Mouse (Mus musculus): ENCODE data around the gene Sdk1. TPM values are rescaled to one million over a fixed set of nuclear protein-coding genes. Genes with fewer than 3 reads are reported as not detected.

Sdk1 gene
- total and polyA plus RNA-seq, 3 experiments = 0.04 to 0.87 TPM; not detected in 1

- TF ChIP-seq E2F4 (IDR thresholded peaks at IDR 0.05; ENCODE audit: insufficient replicate concordance, low read depth, low read length) = no peak
- no peak for TF ChIP-seq CTCF (conservative IDR thresholded peaks at IDR 0.05 in 1 of 2, IDR thresholded peaks at IDR 0.05 in 1 of 2; ENCODE audit: low read depth in 2 of 2, low read length in 2 of 2)
- 0 out of 2 replicates have a peak, but pooled peaks have one; percentile 32 for TF ChIP-seq ETS1 (conservative IDR thresholded peaks at IDR 0.05; ENCODE audit: low read depth, low read length)
- peak; percentile 69 for TF ChIP-seq JUND (conservative IDR thresholded peaks at IDR 0.05; ENCODE audit: low read depth, low read length)
- no peak for TF ChIP-seq BHLHE40 (IDR thresholded peaks at IDR 0.05; ENCODE audit: low read depth, low read length)
- no peak for TF ChIP-seq USF1 (IDR thresholded peaks at IDR 0.05; ENCODE audit: low read depth, low read length)
- no peak for TF ChIP-seq ZKSCAN1 (IDR thresholded peaks at IDR 0.05; ENCODE audit: borderline replicate concordance, low read depth, low read length)
- no peak for TF ChIP-seq TCF12 (IDR thresholded peaks at IDR 0.05; ENCODE audit: low read depth, low read length)
These were observed 35.8 kb downstream of the Sdk1 start (continued) for GRCm38 (mm10) chr5:141277112-141277511.

GRCm38 (mm10) chr5:141281751-141282150 is 40.5 kb downstream of the Sdk1 start:
- Histone ChIP-seq H3K79me2 (replicated peaks; ENCODE audit: control insufficient read depth, extremely low read depth, insufficient read depth, poor library complexity, severe bottlenecking) (no peaks in the 10 kb centered on the region), H3K4me2 (ENCODE audit: insufficient read depth, low read depth, poor library complexity, severe bottlenecking) (no peak overlapping the region), H3K9ac (ENCODE audit: insufficient read depth, low read depth) (no peak overlapping the region), H3K9me3 (replicated peaks; ENCODE audit: low read length) (no peaks in the 10 kb centered on the region), H3K36me3 (replicated peaks in 1 of 2; ENCODE audit: control insufficient read depth in 1 of 2, insufficient read depth in 1 of 2, low read length in 1 of 2) (no peaks in the 10 kb centered on the region), H3K27me3 (replicated peaks) (no peaks in the 10 kb centered on the region), H3K27ac (ENCODE audit: insufficient read depth, low read depth) (no peak overlapping the region), H3K4me3 (replicated peaks in 1 of 3; ENCODE audit: low read depth in 2 of 3, low read length in 2 of 3, poor library complexity in 1 of 3) (no peak overlapping the region), H3K4me1 (ENCODE audit: control insufficient read depth in 1 of 2, insufficient read depth in 2 of 2) (peaks cover 0 to 7% of the 10 kb centered on the region in 2 experiments; a peak in 1 of 4 replicates)
- no peak for DNase-seq (ENCODE audit: extremely low read depth)
- TF ChIP-seq ZMIZ1 (IDR thresholded peaks at IDR 0.05; ENCODE audit: low read depth, low read length) (no peak), RAD21 (IDR thresholded peaks at IDR 0.05; ENCODE audit: low read depth, low read length) (no peak), JUN (IDR thresholded peaks at IDR 0.05; ENCODE audit: insufficient read depth, low read depth, low read length) (no peak), KAT2A (IDR thresholded peaks at IDR 0.05; ENCODE audit: insufficient replicate concordance, low read length) (no peak), MEF2A (IDR thresholded peaks at IDR 0.05; ENCODE audit: borderline replicate concordance, low read depth, low read length) (no peak), UBTF (IDR thresholded peaks at IDR 0.05; ENCODE audit: low read depth, low read length) (no peak), NELFE (IDR thresholded peaks at IDR 0.05; ENCODE audit: low read depth, low read length) (no peak), GABPA (IDR thresholded peaks at IDR 0.05; ENCODE audit: insufficient replicate concordance, low read depth, low read length) (no peak), PAX5 (IDR thresholded peaks at IDR 0.05; ENCODE audit: low read length) (no peak), USF2 (conservative IDR thresholded peaks at IDR 0.05; ENCODE audit: low read depth, low read length) (no peak), SMC3 (IDR thresholded peaks at IDR 0.05; ENCODE audit: low read depth, low read length) (no peak), RCOR1 (conservative IDR thresholded peaks at IDR 0.05; ENCODE audit: low read depth, low read length) (no peak), MAX (IDR thresholded peaks at IDR 0.05; ENCODE audit: low read length) (no peak), MYC (IDR thresholded peaks at IDR 0.05; ENCODE audit: low read depth, low read length) (no peak), IRF4 (IDR thresholded peaks at IDR 0.05; ENCODE audit: low read depth, low read length) (no peak), SIN3A (IDR thresholded peaks at IDR 0.05; ENCODE audit: low read length) (no peak), CHD2 (IDR thresholded peaks at IDR 0.05; ENCODE audit: low read length) (no peak), JUND (conservative IDR thresholded peaks at IDR 0.05; ENCODE audit: low read depth, low read length) (no peak), MAZ (IDR thresholded peaks at IDR 0.05; ENCODE audit: low read depth, low read length) (no peak)
- dilution Hi-C loops (cut with MboI; ENCODE audit: extremely low pct_ligation_motif_present, extremely low pct_unique_long_range_greater_than_20kb, low sequenced_read_pairs) = no loop called here
- in situ Hi-C loops (cut with MboI; ENCODE audit: low pct_ligation_motif_present, low pct_unique_long_range_greater_than_20kb, low sequenced_read_pairs) = no loop called here

Data from CH12.LX (cell line).